Mouse (Mus musculus) midbrain, embryonic 11.5 days (tissue): ENCODE results near the gene Fpr-rs4. TPM values are rescaled to one million over a fixed set of nuclear protein-coding genes. Genes with fewer than 3 reads are reported as not detected.
"Not testable (repeated sequence)": the region's sequence is repeated elsewhere in the genome, so short reads cannot be mapped to it uniquely, and the experiment has no call there.

ENCODE experiments used
- ATAC-seq: fragments of 200-750 bp; cut with Nextera tagmentation; 2 replicates; pipeline ENCODE4 v1.8.0; 2017; ENCODE audit warnings: moderate TSS enrichment, moderate library complexity; ENCODE audit not compliant: low FRiP score
- DNase-seq: peaks from one replicate; pipeline ENCODE4 v3.0.0; 2015; ENCODE audit warnings: low spot score; ENCODE audit errors: missing footprints
- H3K27ac ChIP-seq: fragments of 300-500 bp; sonication (generic); 2 replicates; pipeline ENCODE4 v1.5.1; 2014; ENCODE audit warnings: low read depth, low read length
- H3K27me3 ChIP-seq: fragments of 300-500 bp; sonication (generic); 2 replicates; pipeline ENCODE4 v1.6.1; 2014; ENCODE audit warnings: mild to moderate bottlenecking, low read length, moderate library complexity, mixed read lengths; ENCODE audit not compliant: control insufficient read depth, insufficient read depth
- H3K36me3 ChIP-seq: fragments of 300-500 bp; sonication (generic); 2 replicates; pipeline ENCODE4 v1.6.1; 2014; ENCODE audit warnings: mild to moderate bottlenecking, low read length, moderate library complexity, mixed read lengths; ENCODE audit not compliant: control insufficient read depth, insufficient read depth
- H3K4me1 ChIP-seq: fragments of 300-500 bp; sonication (generic); 2 replicates; pipeline ENCODE4 v1.6.1; 2014; ENCODE audit warnings: low read length; ENCODE audit not compliant: control insufficient read depth, insufficient read depth
- H3K4me2 ChIP-seq: fragments of 300-500 bp; sonication (generic); 2 replicates; pipeline ENCODE4 v1.6.1; 2014; ENCODE audit warnings: mild to moderate bottlenecking, moderate library complexity
- H3K4me3 ChIP-seq: fragments of 300-500 bp; sonication (generic); 2 replicates; pipeline ENCODE4 v1.5.1; 2014; ENCODE audit warnings: low read depth, low read length
- H3K9ac ChIP-seq: fragments of 300-500 bp; sonication (generic); 2 replicates; pipeline ENCODE4 v1.6.1; 2014; ENCODE audit warnings: low read length
- H3K9me3 ChIP-seq: fragments of 300-500 bp; sonication (generic); 2 replicates; pipeline ENCODE4 v1.6.1; 2016; ENCODE audit warnings: low read length; ENCODE audit not compliant: control insufficient read depth
- WGBS: fragments of 180-500 bp; shearing (Covaris S2); extraction: QIAGEN DNeasy Blood & Tissue Kit; methylation state at CpG from one replicate; pipeline ENCODE4 v1.1.7; 2014; 5-methylcytosine and 5-hydroxymethylcytosine counted together
- polyA plus RNA-seq: library from polyadenylated mRNA; unstranded; fragments of >200 nt; fragmentation: Nextera tagmentation; extraction: Ambion mirVana; gene quantifications from 2 replicates; pipeline ENCODE4 v1.2.1, GENCODE M21; 2014

Fpr-rs4 gene
- not detected in 2 replicates for polyA plus RNA-seq

DNA sequence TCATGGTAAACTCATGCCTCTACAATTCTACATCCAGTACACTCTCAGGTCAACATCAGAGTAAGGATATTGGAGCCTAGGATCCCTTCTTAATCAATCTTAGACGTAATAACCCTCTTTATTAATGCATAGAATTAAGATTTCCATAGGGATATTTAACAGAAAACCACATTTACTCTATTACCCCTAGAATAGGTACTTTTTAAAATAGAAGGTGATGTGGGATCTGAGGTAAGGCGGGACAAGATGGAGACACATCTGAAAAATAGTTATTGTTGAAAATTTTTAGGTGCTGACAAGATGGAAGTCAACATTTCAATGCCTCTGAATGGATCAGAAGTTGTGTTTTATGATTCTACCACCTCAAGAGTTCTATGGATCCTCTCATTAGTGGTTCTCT, at the start of gene Fpr-rs4:
Gene Fpr-rs4, plus strand, starts transcription at position 301 of the 400 bp plus-strand sequence.
- ATAC-seq (no peak), DNase-seq (no peak)
- Histone ChIP-seq H3K9ac (no peak within 1 kb of the TSS), H3K4me2 (no peak within 1 kb of the TSS), H3K9me3 (no peaks in the 10 kb centered on the region), H3K36me3 (no peaks in the 10 kb centered on the region), H3K27ac (no peak within 1 kb of the TSS), H3K27me3 (no peaks in the 10 kb centered on the region), H3K4me3 (no peak within 1 kb of the TSS), H3K4me1 (no peaks in the 10 kb centered on the region)
- 55% methylated on average over 2 of the region's 2 CpGs for WGBS

DNA sequence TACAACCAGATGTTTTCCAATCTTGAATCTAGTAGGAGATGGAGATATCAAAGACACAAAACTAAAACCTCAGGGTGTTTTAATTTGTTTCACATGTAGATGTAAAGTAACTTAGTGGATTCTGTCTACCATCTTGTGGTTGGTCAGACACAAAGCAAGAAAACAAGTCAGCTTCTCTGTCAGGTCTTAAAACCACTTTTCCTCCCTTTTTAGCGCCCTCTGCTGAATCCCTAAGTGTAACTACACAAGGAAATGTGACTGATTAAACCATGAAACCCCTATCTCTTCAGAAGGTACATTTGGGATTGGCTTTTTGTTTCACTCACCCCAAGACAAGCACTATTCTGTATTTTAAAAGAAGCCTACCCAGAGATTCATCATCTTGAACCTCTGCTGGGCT, 48.1 kb upstream of the Fpr-rs4 start:
- DNase-seq (no peak), ATAC-seq (no peak)
- H3K27ac ChIP-seq: no peak overlapping the region
- H3K36me3 ChIP-seq: no peaks in the 10 kb centered on the region
- H3K9ac ChIP-seq: no peak overlapping the region
- H3K4me1 ChIP-seq: no peaks in the 10 kb centered on the region
- H3K4me3 ChIP-seq: no peak overlapping the region
- no peak overlapping the region for H3K4me2 ChIP-seq
- no peaks in the 10 kb centered on the region for H3K27me3 ChIP-seq
- H3K9me3 ChIP-seq: peaks cover 1% of the 10 kb centered on the region; the same call in 1 of the 2 replicates
- 28% methylated on average over 1 of the region's 1 CpGs for WGBS

DNA sequence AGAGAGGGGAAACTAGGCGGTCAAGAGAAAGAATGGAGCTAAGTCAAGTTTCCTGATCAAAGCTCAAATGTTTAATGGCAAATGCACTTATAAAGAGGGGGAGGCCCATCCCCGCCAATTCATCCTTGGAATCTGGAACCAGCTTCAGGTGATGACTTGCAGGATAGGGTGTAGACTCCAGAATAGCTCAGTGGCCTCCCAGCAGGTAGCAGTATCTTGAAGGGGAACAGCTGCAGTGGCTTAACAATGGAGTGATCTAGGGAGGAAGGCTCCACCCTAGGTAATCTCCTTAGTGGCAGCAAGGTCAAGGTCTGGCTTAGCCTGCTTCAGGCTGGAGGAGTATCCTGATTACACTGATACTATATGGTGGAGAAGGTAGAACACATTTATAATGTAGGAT, 40.3 kb upstream of the Fpr-rs4 start:
- H3K9ac ChIP-seq, ATAC-seq: not testable (repeated sequence)
- 58% methylated on average over 2 of the region's 2 CpGs for WGBS

DNA sequence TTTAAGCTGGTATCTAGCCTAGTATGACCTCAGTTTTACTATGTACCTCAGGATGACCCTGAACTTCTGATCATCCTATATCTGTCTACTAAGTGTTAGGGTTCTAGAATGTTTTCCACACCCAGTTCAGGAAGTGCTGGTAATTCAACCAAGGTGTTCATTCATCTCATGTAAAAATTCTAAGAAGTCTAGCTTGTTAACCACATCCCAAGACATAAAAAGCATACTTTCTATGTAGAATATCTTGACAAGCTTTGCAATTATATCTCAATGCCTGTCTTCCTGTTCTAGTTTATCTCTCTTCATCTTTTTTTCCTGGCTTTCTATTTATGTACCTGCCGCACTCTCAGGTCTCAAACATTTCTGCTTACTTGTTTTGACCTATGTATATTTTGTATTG, 16.8 kb upstream of the Fpr-rs4 start:
- H3K4me2 ChIP-seq: no peak overlapping the region
- 93% methylated on average over 1 of the region's 1 CpGs for WGBS
- DNase-seq (no peak), ATAC-seq (no peak)
- H3K27me3 ChIP-seq: no peaks in the 10 kb centered on the region
- no peak overlapping the region for H3K9ac ChIP-seq
- no peaks in the 10 kb centered on the region; the same call in 1 of the 2 replicates for H3K9me3 ChIP-seq
- H3K4me1 ChIP-seq: no peaks in the 10 kb centered on the region
- H3K36me3 ChIP-seq: no peaks in the 10 kb centered on the region
- no peak overlapping the region for H3K27ac ChIP-seq
- no peak overlapping the region for H3K4me3 ChIP-seq

More for the DNA sequence above, 40.3 kb upstream of the Fpr-rs4 start:
- DNase-seq, H3K9me3 ChIP-seq, H3K27me3 ChIP-seq, H3K4me2 ChIP-seq, H3K4me1 ChIP-seq, H3K4me3 ChIP-seq, H3K36me3 ChIP-seq, H3K27ac ChIP-seq: not testable (repeated sequence)

DNA sequence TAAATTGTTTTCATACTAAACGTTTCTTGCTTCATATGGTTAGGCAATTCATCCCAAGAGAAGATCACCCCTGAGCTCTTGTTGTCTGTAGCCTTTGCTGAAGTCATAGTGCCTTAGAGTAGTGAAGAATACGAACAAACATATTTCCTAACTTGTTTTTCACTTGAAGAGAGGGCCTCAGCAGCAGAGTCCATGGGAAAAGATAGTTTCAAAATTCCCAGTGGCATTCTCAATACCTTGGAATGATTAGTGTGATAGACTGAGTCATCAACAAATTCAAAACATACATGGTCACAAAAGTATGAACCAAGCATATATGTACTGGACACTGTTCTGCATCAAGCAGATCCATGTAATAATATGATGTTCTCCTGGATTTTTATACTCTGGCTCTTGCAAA, 27.6 kb downstream of the Fpr-rs4 start, which contains the start of gene Vmn2r124:
Gene Vmn2r124, plus strand, starts transcription at position 301 of the 400 bp plus-strand sequence.
- ATAC-seq (no peak), DNase-seq (no peak)
- H3K9me3 ChIP-seq: no peaks in the 10 kb centered on the region
- H3K4me2 ChIP-seq: no peak within 1 kb of the TSS
- H3K9ac ChIP-seq: no peak within 1 kb of the TSS
- H3K4me3 ChIP-seq: no peak within 1 kb of the TSS
- no peaks in the 10 kb centered on the region for H3K36me3 ChIP-seq
- H3K4me1 ChIP-seq: no peaks in the 10 kb centered on the region
- H3K27me3 ChIP-seq: no peaks in the 10 kb centered on the region
- 59% methylated on average over 2 of the region's 2 CpGs for WGBS
- H3K27ac ChIP-seq: no peak within 1 kb of the TSS

Other genes with a start within 250 kb of the Fpr-rs4 start
- 16.1 and 16.4 TPM in 2 replicates for gene Spaca6, start 194.6 kb upstream of the Fpr-rs4 start, polyA plus RNA-seq
- 0.38 and 0.87 TPM in 2 replicates for gene Has1, start 166.5 kb upstream of the Fpr-rs4 start, polyA plus RNA-seq
- not detected in 2 replicates for gene Fpr1, start 137.8 kb upstream of the Fpr-rs4 start, polyA plus RNA-seq
- not detected in 2 replicates for gene Fpr2, start 133.9 kb upstream of the Fpr-rs4 start, polyA plus RNA-seq
- gene Fpr3, start 133.9 kb upstream of the Fpr-rs4 start, polyA plus RNA-seq: not detected in 2 replicates
- gene Vmn2r124, start 27.7 kb downstream of the Fpr-rs4 start, polyA plus RNA-seq: not detected in 2 replicates
- not detected in 2 replicates for gene Vmn2r91, start 63.3 kb downstream of the Fpr-rs4 start, polyA plus RNA-seq
- gene Vmn2r92, start 130.2 kb downstream of the Fpr-rs4 start, polyA plus RNA-seq: not detected in 2 replicates